Mouse (Mus musculus) effector memory CD4-positive, alpha-beta T cell, adult 7 months (primary cell): ENCODE data around the gene Wdr45b. TPM values are rescaled to one million over a fixed set of nuclear protein-coding genes. Genes with fewer than 3 reads are reported as not detected.

Experiments
- polyA plus RNA-seq: library from polyadenylated mRNA; unstranded; fragments of 100-300 nt; shearing (Covaris generic); gene quantifications from one replicate; pipeline ENCODE4 v1.2.1, GENCODE M21; 2017

Wdr45b gene
- polyA plus RNA-seq = 83.7 TPM

DNA sequence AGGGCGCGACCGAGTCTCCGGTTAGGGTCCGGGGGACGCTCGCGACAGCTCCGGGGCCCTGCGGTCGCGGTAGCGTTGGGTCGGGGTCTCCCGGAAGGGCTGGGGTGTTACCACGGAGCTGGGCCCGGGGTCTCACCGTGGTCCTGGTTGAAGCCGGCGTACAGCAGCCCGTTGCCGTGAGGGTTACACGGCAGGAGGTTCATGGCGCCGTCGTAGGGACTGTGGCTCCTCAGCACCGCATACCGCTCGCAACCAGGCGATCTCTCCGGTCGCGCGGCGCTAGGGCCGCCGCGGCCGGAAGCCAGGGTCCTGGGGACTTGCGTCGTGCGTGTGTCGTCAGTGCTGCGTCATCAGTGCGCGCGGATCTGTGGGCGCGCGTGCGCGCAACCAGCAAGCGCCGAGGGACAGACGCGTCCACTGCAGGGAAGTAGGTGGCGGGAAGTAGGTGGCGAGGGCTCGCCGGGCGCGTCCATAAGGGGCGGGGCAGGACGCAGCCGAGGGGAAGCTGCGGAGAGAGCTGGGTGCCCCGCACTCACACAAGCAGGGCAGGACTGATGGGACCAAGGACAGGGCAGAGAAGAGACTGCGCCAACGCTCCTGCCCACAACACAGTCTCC lies at the start of gene Wdr45b:
TSS of gene Wdr45b (minus strand) at position 355 of the 617 bp plus-strand sequence.

GRCm38 (mm10) chr11:121387750-121388553 lies 33.7 kb upstream of the Wdr45b start, which contains the start of gene Rab40b:
Gene Rab40b (minus strand): TSS chr11:121388251.

Other genes with a start within 250 kb of the Wdr45b start
- gene Tex19.2, start 235.8 kb downstream of the Wdr45b start, polyA plus RNA-seq = 0.18 TPM
- gene Tex19.1, start 208.3 kb downstream of the Wdr45b start, polyA plus RNA-seq = not detected
- gene Uts2r, start 194.2 kb downstream of the Wdr45b start, polyA plus RNA-seq = not detected
- 1.5 TPM for gene Hexdc, start 150.0 kb downstream of the Wdr45b start, polyA plus RNA-seq
- gene Ogfod3, start 149.7 kb downstream of the Wdr45b start, polyA plus RNA-seq = 21.6 TPM
- 78.1 TPM for gene Cybc1, start 125.1 kb downstream of the Wdr45b start, polyA plus RNA-seq
- gene Narf, start 117.2 kb downstream of the Wdr45b start, polyA plus RNA-seq = 27.8 TPM
- gene Foxk2, start 94.5 kb downstream of the Wdr45b start, polyA plus RNA-seq = 16.6 TPM
- gene Rab40b, start 33.8 kb upstream of the Wdr45b start, polyA plus RNA-seq = not detected
- 0.24 TPM for gene Fn3krp, start 67.0 kb upstream of the Wdr45b start, polyA plus RNA-seq
- not detected for gene Fn3k, start 80.5 kb upstream of the Wdr45b start, polyA plus RNA-seq
- 33.7 TPM for gene Tbcd, start 97.5 kb upstream of the Wdr45b start, polyA plus RNA-seq
- gene Zfp750, start 164.9 kb upstream of the Wdr45b start, polyA plus RNA-seq = 0.27 TPM